Mouse (Mus musculus) hindbrain, embryonic 12.5 days (tissue): ENCODE results near the gene Sfpq. TPM values are rescaled to one million over a fixed set of nuclear protein-coding genes. Genes with fewer than 3 reads are reported as not detected.

ENCODE experiments used
- ATAC-seq: fragments of 200-750 bp; cut with Nextera tagmentation; 2 replicates; pipeline ENCODE4 v1.8.0; 2017; ENCODE audit warnings: moderate TSS enrichment; ENCODE audit not compliant: low FRiP score
- H3K27ac ChIP-seq: fragments of 300-500 bp; sonication (generic); 2 replicates; pipeline ENCODE4 v1.5.1; 2016; ENCODE audit warnings: mild to moderate bottlenecking
- H3K27me3 ChIP-seq: fragments of 300-500 bp; sonication (generic); 2 replicates; pipeline ENCODE4 v1.6.1; 2016; ENCODE audit warnings: mild to moderate bottlenecking
- H3K36me3 ChIP-seq: fragments of 300-500 bp; sonication (generic); 2 replicates; pipeline ENCODE4 v1.6.1; 2016; ENCODE audit warnings: mild to moderate bottlenecking
- H3K4me1 ChIP-seq: fragments of 300-500 bp; sonication (generic); 2 replicates; pipeline ENCODE4 v1.6.1; 2016
- H3K4me2 ChIP-seq: fragments of 300-500 bp; sonication (generic); replicated peaks from 2 replicates; pipeline ENCODE4 v1.6.1; 2016; ENCODE audit warnings: mild to moderate bottlenecking
- H3K4me3 ChIP-seq: fragments of 300-500 bp; sonication (generic); 2 replicates; pipeline ENCODE4 v1.5.1; 2016; ENCODE audit warnings: mild to moderate bottlenecking
- H3K9ac ChIP-seq: fragments of 300-500 bp; sonication (generic); 2 replicates; pipeline ENCODE4 v1.6.1; 2016; ENCODE audit warnings: mild to moderate bottlenecking, moderate library complexity
- H3K9me3 ChIP-seq: fragments of 300-500 bp; sonication (generic); replicated peaks from 2 replicates; pipeline ENCODE4 v1.6.1; 2016; ENCODE audit warnings: mild to moderate bottlenecking
- WGBS: fragments of 180-500 bp; shearing (Covaris S2); methylation state at CpG from one replicate; pipeline ENCODE4 v1.1.7; 2016; 5-methylcytosine and 5-hydroxymethylcytosine counted together
- polyA plus RNA-seq: library from polyadenylated mRNA; unstranded; fragments of >200 nt; fragmentation: Nextera tagmentation; extraction: Ambion mirVana; gene quantifications from 2 replicates; pipeline ENCODE4 v1.2.1, GENCODE M21; 2016

Sfpq gene
- polyA plus RNA-seq, 1 experiment from 2014 or later = 178 TPM

DNA sequence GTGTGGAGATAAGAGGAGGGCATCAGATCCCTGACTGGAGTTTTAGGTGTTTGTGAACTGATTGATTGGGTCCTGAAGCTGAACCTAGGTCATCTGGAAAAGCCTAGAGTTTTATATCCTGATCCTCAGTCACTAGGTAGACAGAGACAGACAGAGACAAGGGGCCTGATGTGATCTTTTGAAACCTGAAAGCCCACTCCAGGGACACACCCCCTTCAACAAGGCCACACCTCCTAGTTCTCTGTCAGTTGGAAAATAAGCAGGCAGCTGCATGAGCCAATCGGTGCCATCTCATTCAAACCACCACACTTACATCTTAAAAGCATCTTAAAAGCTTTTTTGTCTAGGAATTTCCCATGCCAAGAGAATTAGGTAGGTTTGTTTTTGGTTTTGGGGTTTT is 59.7 kb downstream of the Sfpq start:
- H3K9me3 ChIP-seq = no peaks in the 10 kb centered on the region
- WGBS = 62% methylated on average over 1 of the region's 1 CpGs
- no peak for ATAC-seq
- H3K27me3 ChIP-seq = no peaks in the 10 kb centered on the region
- no peak overlapping the region for H3K4me3 ChIP-seq
- no peak overlapping the region for H3K9ac ChIP-seq
- no peaks in the 10 kb centered on the region for H3K36me3 ChIP-seq
- no peak overlapping the region for H3K27ac ChIP-seq
- peaks cover 9% of the 10 kb centered on the region for H3K4me1 ChIP-seq
- no peak overlapping the region for H3K4me2 ChIP-seq

DNA sequence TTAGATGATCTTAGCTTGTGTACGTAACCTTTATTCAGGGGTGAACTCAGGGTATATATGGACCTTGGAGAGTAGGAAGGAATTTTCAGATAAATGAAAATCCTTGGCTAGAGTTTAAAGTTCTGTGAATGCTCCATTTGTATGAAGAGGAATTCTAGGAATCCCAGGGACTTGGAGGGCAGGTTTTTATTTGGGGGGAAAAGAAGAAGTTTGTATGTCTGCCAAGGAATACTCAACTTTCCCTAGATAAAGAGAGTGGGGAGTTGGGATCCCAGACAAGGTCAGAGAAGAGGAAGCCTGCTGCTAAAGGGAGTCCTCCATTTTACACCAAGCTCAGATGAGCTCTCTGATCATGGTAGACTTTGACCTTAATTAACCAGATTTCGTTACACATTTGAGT is 62.0 kb downstream of the Sfpq start:
- Histone ChIP-seq H3K4me3 (no peak overlapping the region), H3K27me3 (no peaks in the 10 kb centered on the region), H3K4me2 (no peak overlapping the region), H3K4me1 (0 out of 2 replicates have a peak, but pooled peaks cover 4% of the 10 kb centered on the region), H3K9me3 (no peaks in the 10 kb centered on the region), H3K9ac (no peak overlapping the region), H3K36me3 (peaks cover 3% of the 10 kb centered on the region), H3K27ac (no peak overlapping the region)
- no peak for ATAC-seq
- 87% methylated on average over 2 of the region's 2 CpGs for WGBS

DNA sequence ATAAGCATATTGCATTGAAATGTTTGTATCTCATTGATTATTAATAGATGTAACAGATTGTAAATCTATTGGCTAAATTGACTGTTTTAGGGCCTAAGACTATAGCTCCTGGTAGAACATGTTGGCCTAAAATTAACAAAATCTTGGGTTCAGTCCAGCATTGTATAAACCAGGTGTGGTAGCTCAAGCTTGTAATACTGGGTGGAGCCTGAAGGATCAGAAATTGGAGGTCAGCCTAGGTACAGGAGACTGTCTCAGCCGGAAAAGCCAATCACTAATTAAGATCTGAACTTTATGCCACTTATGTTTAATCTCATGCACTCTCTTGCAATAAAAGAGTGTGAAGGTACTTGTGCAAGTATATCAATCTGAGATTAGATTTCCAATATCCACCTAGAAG is 64.6 kb downstream of the Sfpq start:
- WGBS = 92% methylated on average over 1 of the region's 1 CpGs
- Histone ChIP-seq H3K4me2 (no peak overlapping the region), H3K9ac (no peak overlapping the region), H3K4me3 (no peak overlapping the region), H3K36me3 (peaks cover 20% of the 10 kb centered on the region), H3K27me3 (no peaks in the 10 kb centered on the region), H3K27ac (no peak overlapping the region), H3K4me1 (no peaks in the 10 kb centered on the region), H3K9me3 (no peaks in the 10 kb centered on the region)
- no peak for ATAC-seq

Other genes with a start within 250 kb of the Sfpq start
- 43.9 and 46.0 TPM in 2 replicates for gene Zmym4, start 53.2 kb upstream of the Sfpq start, polyA plus RNA-seq
- gene Zmym1, start 39.8 kb downstream of the Sfpq start, polyA plus RNA-seq = 25.7 and 27.0 TPM in 2 replicates
- 36.0 and 41.1 TPM in 2 replicates for gene Zmym6, start 56.1 kb downstream of the Sfpq start, polyA plus RNA-seq
- 19.8 and 20.0 TPM in 2 replicates for gene Tmem35b, start 102.4 kb downstream of the Sfpq start, polyA plus RNA-seq
- gene Dlgap3, start 147.9 kb downstream of the Sfpq start, polyA plus RNA-seq = 12.5 and 13.3 TPM in 2 replicates
- gene Smim12, start 222.5 kb downstream of the Sfpq start, polyA plus RNA-seq = 44.7 and 50.6 TPM in 2 replicates